Mouse (Mus musculus) embryo, embryonic 10.5 days (tissue): ENCODE measurements at regions not wholly inside any gene's neighbourhood (a gene's known extent, or its start where the extent isn't known, plus 50 kb on each side); places are given as distances from the start of the nearest gene placed in this dataset.

Experiments
- DNase-seq: peaks from one replicate; pipeline ENCODE4 v3.0.0-alpha.2; 2015; ENCODE audit warnings: low spot score

- no peak for DNase-seq
Observed at GRCm38 (mm10) chr2:9184243-9184642, 696.8 kb upstream of the 4930412O13Rik start.

GRCm38 (mm10) chr2:9185780-9186483, 695.1 kb upstream of the 4930412O13Rik start:
- no peak for DNase-seq

GRCm38 (mm10) chr2:9193195-9193594, 687.9 kb upstream of the 4930412O13Rik start:
- DNase-seq: no peak

GRCm38 (mm10) chr2:9197025-9197424, 684.0 kb upstream of the 4930412O13Rik start:
- no peak for DNase-seq

- DNase-seq: no peak
Observed at GRCm38 (mm10) chr2:9207963-9208362, 673.1 kb upstream of the 4930412O13Rik start.
